In the genomic region with DNA sequence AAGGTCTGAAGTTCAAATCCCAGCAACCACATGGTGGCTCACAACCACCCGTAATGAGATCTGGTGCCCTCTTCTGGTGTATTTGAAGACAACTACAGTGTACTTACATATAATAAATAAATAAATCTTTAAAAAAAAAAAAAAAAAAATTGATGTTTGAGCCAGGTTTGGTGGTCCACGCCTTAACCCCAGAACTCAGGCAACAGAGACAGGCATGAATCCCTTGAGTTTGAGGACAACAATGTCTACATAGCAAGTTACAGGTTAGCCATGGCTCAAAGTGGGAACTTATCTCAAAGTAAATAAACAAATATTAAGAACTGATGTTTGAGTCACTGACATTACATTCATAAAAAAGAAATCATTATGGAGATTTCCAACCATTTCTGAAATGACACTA, we compare ENCODE assay signal across 1 mouse cellular context. TPM values are rescaled to one million over a fixed set of nuclear protein-coding genes. Genes with fewer than 3 reads are reported as not detected.
"Had no signal": no experiment of that assay in that cellular context is flagged by ENCODE, and none has a peak within 500 bp of the region (broad histone marks: within the 10 kb centered on the region; RNA-seq: fewer than 3 reads in every experiment).

No protein-coding gene starts in this region.

RNA-seq across cellular contexts. Expression of a gene that starts 54.7 kb away (rescaled TPM):
- polyA plus RNA-seq: myocyte had no signal
